Mouse (Mus musculus) cerebellum, adult 8-10 months (tissue): ENCODE data around the gene Tmem232.
A peak's percentile ranks its signal among the peaks of the same experiment; 100 is the strongest.
"Not testable (repeated sequence)": the region's sequence is repeated elsewhere in the genome, so short reads cannot be mapped to it uniquely, and the experiment has no call there.

Experiments used
- DNase-seq: peaks from one replicate; pipeline ENCODE4 v3.0.0; 2022

Gene Tmem232

GRCm38 (mm10) chr17:65540441-65541272, at the start of gene Tmem232:
Gene Tmem232 (minus strand): TSS chr17:65540782.
- peak; percentile 31 for DNase-seq

- no peak for DNase-seq
These were observed 46.3 kb upstream of the Tmem232 start for GRCm38 (mm10) chr17:65586892-65587291.

DNA sequence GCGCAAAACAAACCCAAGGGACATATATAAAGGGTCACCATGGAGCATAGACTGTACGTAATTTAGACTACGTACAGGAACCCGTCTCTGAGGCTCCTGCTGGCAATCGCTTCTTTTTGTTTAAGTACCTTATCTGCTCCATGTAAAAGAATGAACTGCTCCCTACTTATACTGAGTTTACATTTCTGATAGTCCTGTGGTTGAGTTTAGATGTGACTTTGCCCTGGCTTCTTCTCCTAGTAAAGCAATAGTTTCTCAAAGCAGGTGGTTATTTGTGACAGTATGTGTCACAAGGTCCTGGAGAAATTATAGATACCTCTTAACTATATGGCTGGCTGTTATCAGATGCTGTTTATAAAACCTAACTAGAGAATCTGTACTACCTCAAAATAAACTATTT, 40.9 kb upstream of the Tmem232 start:
- DNase-seq: no peak

- DNase-seq: no peak
These were observed 39.2 kb upstream of the Tmem232 start for GRCm38 (mm10) chr17:65579766-65580165.

DNA sequence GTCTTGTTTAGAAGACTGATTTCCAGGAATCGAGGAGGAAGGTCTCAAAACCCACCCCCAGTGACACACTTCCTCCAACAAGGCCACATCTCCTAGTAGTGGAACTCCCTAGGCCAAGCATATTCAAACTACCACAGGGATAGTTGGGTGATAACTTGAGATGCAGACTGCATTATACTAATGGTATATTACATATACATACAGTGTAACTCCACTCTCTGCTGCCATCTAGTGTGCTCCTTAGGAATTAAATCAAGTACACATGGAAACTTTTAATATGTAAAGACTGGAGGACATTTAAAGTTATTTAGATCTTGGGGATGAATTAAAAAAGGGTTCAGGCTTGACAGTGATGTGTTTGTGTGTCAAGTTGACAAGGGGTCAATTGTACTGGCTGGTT, 34.8 kb upstream of the Tmem232 start:
- no peak for DNase-seq

- no peak for DNase-seq
These were observed 34.3 kb upstream of the Tmem232 start for GRCm38 (mm10) chr17:65574850-65575249.

DNA sequence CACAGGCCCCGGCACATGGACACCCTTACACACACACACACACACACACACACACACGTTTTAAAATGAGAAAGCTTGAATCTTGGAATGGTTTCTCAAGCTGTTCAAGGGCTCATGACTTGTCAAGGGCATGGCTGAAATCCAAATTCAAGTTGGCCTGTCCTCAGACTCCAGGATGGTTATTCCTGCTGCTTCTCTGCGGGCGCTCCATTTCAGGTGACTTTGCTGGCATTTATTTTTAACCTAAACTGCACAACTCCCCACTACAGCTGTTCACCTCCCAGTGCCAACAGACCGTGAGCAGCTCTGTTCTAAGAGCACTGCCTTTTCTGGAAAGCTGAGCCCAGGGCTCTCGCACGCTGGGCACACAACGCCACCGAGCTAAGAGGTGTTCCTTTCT, 31.3 kb upstream of the Tmem232 start:
- DNase-seq: no peak

DNA sequence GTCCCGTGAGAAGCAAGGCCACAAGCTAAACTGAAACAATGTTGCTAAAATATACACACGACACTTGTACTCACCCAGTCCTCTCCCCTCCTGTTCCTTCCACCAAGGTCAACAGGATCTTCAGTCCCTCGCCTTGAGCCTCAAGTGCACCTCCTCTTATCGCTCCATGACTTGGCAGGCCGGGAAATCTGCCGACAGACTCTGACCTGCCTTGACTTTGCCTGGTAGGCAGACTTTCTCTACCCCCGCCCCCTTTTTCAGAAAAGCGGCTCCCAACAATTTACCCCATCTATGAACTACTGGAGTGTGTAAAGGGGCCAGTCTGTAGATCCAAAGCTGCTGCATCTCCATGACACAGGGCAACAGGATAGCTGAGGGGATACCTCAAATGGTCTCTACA, 30.9 kb upstream of the Tmem232 start:
- DNase-seq: no peak

DNA sequence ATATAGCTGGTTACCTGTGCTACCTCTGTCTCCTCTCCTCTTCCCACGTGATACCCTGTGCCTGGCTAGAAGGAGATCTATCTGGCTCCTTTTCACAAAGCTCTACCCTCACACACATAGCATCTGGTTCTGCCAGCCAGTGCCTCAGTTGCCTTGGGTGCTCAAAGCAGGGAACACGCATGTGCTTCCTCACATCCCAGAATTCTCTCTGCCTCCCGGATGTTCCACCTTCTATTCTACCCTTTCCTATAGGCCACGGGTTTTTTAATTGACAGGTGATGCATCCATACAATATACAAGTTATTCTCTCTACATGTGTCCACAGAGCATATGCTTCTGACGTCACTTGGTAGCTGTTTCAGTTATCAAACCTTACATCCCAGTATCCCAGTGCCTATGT, 23.6 kb upstream of the Tmem232 start:
- no peak for DNase-seq

DNA sequence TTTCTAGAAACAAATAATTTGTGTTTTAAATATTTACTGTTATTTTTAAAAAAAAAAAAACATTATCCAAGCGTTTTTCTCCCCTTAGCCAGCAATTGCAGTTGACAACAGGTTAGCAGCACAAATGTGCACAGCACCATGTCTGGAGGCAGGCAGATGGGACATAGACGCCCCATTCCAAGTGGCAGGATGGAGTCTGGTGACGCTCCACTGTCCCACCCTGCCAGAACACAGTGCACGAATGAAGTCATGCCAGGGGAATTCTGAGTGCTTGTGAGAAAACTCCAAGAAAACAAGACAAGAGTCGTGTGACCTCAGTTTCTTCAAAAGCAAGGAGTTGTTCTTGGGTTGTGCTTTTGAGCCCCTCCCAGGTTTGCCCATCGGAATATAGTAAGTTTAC, 22.8 kb upstream of the Tmem232 start:
- no peak for DNase-seq

- DNase-seq: peak; percentile 56
These were observed 22.2 kb upstream of the Tmem232 start for GRCm38 (mm10) chr17:65562761-65563160.

GRCm38 (mm10) chr17:65561361-65562015, 20.9 kb upstream of the Tmem232 start:
- no peak for DNase-seq

DNA sequence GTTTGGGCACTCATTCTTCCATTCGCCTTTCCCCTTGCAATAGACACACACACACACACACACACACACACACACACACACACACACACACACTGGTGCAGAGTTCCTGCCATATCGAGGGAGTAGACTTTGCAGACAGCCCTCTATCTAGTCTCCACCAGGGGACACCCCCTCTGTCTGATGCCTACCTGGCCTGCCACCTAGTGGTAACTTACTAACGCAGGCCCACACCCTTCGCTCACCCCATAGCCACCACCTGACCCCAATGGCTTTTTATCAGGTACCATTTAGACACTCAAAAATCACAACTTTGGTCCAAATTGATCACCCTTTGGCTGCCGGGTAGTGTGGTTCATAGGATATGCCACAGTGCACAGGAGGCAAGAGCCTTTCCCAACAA, 18.7 kb upstream of the Tmem232 start:
- no peak for DNase-seq

DNA sequence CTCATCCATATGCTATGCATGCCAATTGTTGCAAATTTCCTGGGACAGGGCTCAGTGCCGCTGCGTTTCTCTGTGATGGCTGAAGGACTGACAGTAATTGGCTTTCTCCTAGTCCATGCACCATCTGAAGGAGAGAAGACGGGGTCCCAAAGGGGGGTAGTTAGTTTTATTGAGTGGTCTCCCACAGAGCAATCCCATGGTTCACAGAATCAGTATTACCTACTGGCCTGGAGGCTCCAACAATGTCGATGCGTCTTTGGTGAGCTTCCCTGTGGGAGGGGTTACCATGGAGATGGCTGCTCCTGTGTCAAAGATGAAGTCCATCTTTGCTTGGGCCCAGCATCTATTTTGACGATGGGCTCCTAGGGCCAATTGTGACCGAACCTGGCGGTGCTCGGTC, 18.2 kb upstream of the Tmem232 start:
- DNase-seq: no peak

DNA sequence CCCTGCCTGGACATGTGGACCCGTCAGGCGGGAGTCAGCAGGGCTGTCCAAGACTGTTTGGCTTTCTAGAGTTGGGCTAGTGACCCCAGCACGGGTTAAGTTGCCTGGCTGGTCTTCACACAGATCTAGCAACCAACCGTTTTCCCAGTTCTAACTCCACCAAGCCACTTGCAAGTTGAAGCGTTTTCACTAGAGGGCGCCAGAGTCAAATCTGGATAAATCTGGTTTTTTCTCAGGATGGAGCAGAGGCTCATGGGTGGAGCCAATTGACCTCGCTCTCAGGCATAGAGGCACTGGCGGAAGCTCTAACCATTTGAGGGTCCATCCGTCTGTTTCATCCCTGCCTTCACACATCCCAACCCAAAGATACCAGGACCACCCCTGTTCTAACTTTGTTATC, 17.6 kb upstream of the Tmem232 start:
- peak; percentile 67 for DNase-seq

DNA sequence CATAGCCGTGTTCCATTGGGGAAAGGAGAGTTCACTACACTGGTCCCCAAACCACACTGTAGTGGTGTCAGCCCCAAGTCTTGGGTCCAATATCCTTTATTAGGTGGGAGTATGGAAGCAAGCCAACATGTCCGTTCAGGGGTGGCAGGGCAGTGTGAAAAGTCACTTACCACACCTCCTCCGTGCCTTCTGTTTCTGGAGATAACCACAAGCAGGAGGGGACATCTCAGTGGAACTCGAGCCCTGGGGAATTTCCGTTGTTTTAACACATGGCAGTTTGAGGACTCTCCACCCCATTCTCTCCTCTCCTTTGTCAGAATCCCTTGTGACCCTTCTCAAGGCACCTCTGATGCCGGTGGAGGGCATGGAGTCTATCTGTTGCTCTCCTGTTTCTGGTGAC, 16.6 kb upstream of the Tmem232 start:
- no peak for DNase-seq

DNA sequence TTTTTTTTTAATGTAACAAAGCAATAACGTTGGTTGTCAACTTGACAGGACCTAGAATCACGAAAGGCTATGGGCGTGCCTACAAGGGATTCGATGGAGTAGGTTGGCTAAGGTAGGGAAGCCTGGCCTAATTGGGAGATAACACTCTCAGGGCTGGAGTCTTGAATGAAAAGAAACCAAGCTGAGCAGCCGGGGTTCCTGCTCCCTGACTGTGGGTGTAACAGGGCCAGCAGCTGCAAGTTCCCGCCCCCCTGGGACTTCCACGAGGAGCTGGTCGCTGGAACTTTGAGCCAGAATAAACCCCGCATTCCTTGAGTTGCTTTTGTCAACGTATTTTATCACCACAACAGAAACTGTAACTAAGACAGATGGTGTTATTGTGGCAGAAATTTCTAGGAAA, 16.2 kb upstream of the Tmem232 start:
- no peak for DNase-seq

DNA sequence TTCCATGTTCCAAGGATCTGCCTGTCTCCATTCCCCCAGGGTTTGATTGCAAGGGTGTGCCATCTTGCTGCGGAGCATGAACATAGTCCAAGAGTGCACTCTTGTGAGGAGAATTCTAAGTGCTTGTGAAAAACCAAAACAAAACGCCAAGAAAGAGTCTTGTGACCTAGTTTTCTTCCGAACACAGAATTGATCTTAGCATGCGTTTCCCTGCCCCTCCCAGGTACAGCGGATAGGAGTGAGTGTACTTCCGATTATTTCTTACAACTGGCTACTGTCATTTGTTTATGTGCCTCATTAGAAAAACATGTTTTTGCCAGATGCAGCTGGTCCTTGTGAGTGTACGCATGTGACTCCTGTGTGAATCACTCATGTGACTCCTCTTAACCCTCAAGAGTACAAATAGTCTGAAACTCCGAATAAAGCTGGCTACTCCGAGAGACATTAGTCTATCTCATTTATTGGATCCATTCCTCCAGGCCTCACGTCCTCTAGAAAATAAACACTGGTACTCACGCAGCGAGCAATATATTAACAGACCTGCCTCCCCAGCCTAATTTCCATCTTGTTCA, 11.9 kb upstream of the Tmem232 start:
- no peak for DNase-seq

DNA sequence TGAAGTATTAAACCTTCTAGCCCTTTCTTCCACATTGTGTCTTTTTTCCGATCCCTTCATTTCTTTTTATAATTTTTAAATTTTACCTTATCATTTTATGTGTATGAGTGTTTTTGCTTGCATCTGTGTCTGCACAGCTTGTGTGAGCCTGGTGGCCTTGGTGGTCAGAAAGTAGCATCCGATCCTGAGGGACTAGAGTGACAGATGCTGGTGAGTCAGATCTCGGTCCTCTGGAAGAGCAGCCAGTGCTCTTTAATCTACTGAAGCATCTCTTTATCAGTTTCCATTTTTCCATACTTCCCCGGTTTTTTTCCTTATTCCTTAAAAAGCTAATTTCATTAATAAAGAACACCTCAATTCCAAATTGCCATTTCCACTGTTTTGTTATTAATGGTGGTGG, 9.8 kb upstream of the Tmem232 start:
- DNase-seq: no peak

- DNase-seq: no peak
These were observed 8.2 kb upstream of the Tmem232 start for GRCm38 (mm10) chr17:65548698-65549365.

DNA sequence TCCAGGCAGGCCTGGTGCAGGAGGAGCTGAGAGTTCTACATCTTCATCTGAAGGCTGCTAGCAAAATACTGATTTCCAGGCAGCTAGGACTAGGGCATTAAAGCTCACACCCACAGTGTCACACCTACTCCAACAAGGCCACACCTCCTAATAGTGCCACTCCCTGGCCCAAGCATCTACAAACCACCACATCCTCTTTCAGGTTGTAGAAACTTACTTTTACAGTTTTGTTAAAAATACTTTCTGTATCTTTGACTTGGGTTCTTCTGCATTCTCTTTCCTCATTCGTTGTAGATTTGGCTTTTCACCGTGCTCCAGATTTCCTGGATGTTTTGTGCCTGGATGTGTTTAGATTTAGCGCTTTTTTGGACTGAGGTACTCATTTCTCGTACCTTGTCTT, 5.6 kb upstream of the Tmem232 start:
- not testable (repeated sequence) for DNase-seq

DNA sequence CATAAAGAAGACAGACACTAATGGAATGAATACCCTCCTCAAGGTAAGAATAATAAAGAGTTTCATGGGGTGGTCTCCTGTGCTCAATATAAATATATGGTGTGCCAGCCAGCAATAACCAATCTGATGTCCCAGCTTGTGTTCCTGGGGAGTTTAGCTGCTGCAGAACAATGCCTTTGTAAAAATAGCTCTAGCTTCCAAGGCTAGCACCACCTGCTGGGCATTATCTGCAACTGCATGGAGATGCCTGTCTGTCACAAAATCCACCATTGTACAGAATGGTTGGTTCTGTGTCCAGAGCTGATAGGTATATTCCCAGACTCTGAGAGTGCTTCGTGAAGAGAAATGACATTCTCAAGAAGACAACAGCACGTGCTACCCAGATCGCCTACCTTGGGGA, 4.4 kb downstream of the Tmem232 start:
- DNase-seq: peak; percentile 25

DNA sequence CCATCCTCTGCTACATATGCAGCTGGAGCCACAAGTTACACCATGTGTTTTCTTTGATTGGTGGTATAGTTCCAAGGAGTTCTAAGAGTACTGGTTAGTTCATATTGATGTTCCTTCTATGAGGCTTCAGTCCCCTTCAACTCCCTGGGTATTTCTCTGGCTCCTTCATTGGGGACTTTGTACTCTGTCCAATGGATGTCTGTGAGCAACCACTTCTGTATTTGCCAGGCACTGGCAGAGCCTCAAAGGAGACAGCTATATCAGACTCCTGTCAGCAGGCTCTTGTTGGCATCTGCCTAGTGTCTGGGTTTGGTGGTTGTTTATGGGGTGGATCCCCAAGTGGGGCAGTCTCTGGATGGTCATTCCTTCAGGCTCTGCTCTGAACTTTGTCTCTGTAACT, 8.2 kb downstream of the Tmem232 start:
- DNase-seq: not testable (repeated sequence)

DNA sequence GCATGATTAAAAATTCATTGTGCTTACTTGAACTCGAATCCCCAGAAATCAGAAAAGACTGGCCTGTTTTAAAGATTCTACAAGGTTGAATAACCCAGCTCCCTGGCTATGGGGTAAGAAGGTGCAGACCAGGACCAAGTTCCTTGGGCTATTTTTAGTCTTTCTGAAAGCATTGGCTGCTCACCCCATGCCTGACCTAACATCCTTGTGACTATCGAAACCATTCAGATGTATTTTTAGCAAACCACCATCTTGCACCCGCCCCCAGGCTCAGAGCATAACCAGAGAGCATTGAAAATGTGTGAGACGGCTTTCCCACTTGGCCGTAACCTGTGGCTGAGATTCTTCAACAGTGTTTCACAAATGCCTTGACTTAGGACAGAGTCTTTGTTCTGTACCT, 13.1 kb downstream of the Tmem232 start:
- no peak for DNase-seq
